8 mouse cellular contexts compared by ENCODE assay signal in the genomic region with DNA sequence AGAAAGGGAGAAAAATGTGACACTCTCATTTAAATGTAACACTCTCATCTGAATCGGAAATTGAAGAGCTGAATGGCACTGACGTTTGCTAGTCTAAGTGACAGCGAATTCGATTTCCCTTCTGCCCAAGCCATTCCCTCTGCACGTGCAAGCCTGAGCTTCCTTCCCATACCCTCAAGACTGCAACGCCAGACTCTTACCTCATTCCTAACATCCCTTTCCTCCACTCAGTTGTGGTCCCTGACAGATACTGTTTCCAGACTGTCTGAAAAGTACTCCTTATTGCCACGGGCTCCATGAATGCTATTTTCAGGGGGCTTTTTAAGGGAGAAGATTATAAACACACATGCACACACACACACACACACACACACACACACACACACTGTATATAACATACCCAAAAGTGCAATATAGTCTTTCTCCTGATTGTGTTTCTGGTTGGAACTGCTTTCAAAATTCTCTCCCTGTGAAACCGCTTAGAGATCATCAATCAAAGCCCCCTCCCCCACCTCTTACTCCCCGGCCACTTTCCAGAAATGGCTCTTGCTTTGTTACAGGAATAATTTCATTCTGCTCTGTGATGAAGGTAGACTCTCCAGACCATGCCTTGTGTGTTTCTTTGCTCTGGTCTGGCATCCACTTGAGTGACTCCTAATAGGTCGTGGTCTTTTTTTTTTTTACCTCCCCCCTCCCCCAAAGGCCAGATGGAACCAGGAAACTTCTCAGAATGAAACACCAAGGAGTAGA. TPM values are rescaled to one million over a fixed set of nuclear protein-coding genes. Genes with fewer than 3 reads are reported as not detected.
DNase-seq lines count a peak whose midpoint lies in the region; ATAC-seq and TF ChIP-seq lines count a peak whose summit lies in the region.

No protein-coding gene starts in this region.

- H3K27ac ChIP-seq in liver, postnatal 0 days (ENCODE audit: low read depth), result 0 out of 2 replicates have a peak overlapping the region, but pooled peaks have one; percentile 29
- peak overlapping the region; percentile 66 for H3K27ac ChIP-seq in neural tube, embryonic 14.5 days (ENCODE audit: low read depth, low read length)

- no peak for TF ChIP-seq CTCF in liver, postnatal 0 days (IDR thresholded peaks at IDR 0.05; ENCODE audit: low read depth)

- ATAC-seq in liver, postnatal 0 days, result no peak
- peak; percentile 61 for ATAC-seq in neural tube, embryonic 14.5 days (ENCODE audit: low read depth)

- DNase-seq in kidney, postnatal 4 days, result peak; percentile 17 to 21
- DNase-seq in kidney, adult 11 months, result no peak
- DNase-seq in forelimb bud, embryonic 11.5 days (ENCODE audit: low read depth, low spot score), result peak; percentile 51
- DNase-seq in liver, postnatal 0 days, result no peak
- DNase-seq in urinary bladder, postnatal 14 days (ENCODE audit: low spot score), result no peak
- DNase-seq in thymus, postnatal 14 days, result no peak
- no peak for DNase-seq in urinary bladder, postnatal 25 days (ENCODE audit: low spot score)

- peak overlapping the region; percentile 41; the same call in 1 of the 2 replicates for H3K9ac ChIP-seq in liver, postnatal 0 days (replicated peaks)
- peak overlapping the region; percentile 67; the same call in 1 of the 2 replicates for H3K9ac ChIP-seq in neural tube, embryonic 14.5 days (replicated peaks; ENCODE audit: low read depth, low read length)

- peak overlapping the region; percentile 88 for H3K4me2 ChIP-seq in liver, postnatal 0 days (ENCODE audit: low read depth, low read length)
- H3K4me2 ChIP-seq in neural tube, embryonic 14.5 days (ENCODE audit: low read depth, low read length), result peak overlapping the region; percentile 82

- no peaks in the 10 kb centered on the region for H3K9me3 ChIP-seq in liver, postnatal 0 days (ENCODE audit: low read length)
- H3K9me3 ChIP-seq in neural tube, embryonic 14.5 days (ENCODE audit: control insufficient read depth, low read length), result no peaks in the 10 kb centered on the region

- H3K27me3 ChIP-seq in liver, postnatal 0 days (ENCODE audit: insufficient read depth, low read length), result 0 out of 2 replicates have a peak, but pooled peaks cover 6% of the 10 kb centered on the region
- no peaks in the 10 kb centered on the region for H3K27me3 ChIP-seq in neural tube, embryonic 14.5 days (ENCODE audit: control insufficient read depth, insufficient read depth, low read length)

- H3K36me3 ChIP-seq in liver, postnatal 0 days (replicated peaks; ENCODE audit: insufficient read depth, low read length), result no peaks in the 10 kb centered on the region
- H3K36me3 ChIP-seq in neural tube, embryonic 14.5 days (ENCODE audit: control insufficient read depth, insufficient read depth, low read length), result no peaks in the 10 kb centered on the region

- TF ChIP-seq EP300 in liver, postnatal 0 days (IDR thresholded peaks at IDR 0.05; ENCODE audit: low read depth), result no peak

- H3K4me1 ChIP-seq in liver, postnatal 0 days (ENCODE audit: insufficient read depth), result 0 out of 2 replicates have a peak, but pooled peaks cover 4% of the 10 kb centered on the region
- H3K4me1 ChIP-seq in neural tube, embryonic 14.5 days (ENCODE audit: control insufficient read depth, insufficient read depth, low read length), result no peaks in the 10 kb centered on the region; the same call in 1 of the 2 replicates

- H3K4me3 ChIP-seq in liver, postnatal 0 days (ENCODE audit: low read depth, low read length), result peak overlapping the region; percentile 63
- H3K4me3 ChIP-seq in neural tube, embryonic 14.5 days (ENCODE audit: low read depth, low read length), result peak overlapping the region; percentile 71

- 9% methylated on average over 10 of the region's 10 CpGs for WGBS in liver, postnatal 0 days (ENCODE audit: insufficient replicate concordance)
- 10% methylated on average over 10 of the region's 10 CpGs for WGBS in neural tube, embryonic 14.5 days

RNA-seq across cellular contexts. Expression of a gene that starts 0.8 kb away (rescaled TPM):
- 0.48 and 0.51 TPM in 2 replicates for polyA plus RNA-seq in liver, postnatal 0 days (2015; fragmentation: Nextera tagmentation; extraction: Ambion mirVana)
- polyA plus RNA-seq in neural tube, embryonic 14.5 days (2014; fragmentation: Nextera tagmentation; extraction: Ambion mirVana), result 5.1 and 15.9 TPM in 2 replicates

Comparison
In these comparisons a context has a peak if more than half of its experiments do, and no peak if none do; other contexts are left out.
1. DNase-seq: peak in kidney, postnatal 4 days (2 of 2) and forelimb bud, embryonic 11.5 days (single experiment); none in kidney, adult 11 months (single experiment), liver, postnatal 0 days (single experiment), urinary bladder, postnatal 14 days (single experiment), thymus, postnatal 14 days (single experiment) and urinary bladder, postnatal 25 days (single experiment).